Mouse (Mus musculus) Patski (cell line): ENCODE measurements at regions not wholly inside any gene's neighbourhood (a gene's known extent, or its start where the extent isn't known, plus 50 kb on each side); places are given as distances from the start of the nearest gene placed in this dataset.
"Not testable (repeated sequence)": the region's sequence is repeated elsewhere in the genome, so short reads cannot be mapped to it uniquely, and the experiment has no call there.

Source experiments
- ATAC-seq: fragments of 100-300 bp; one replicate; pipeline ENCODE4 v1.8.0; 2021
- CTCF ChIA-PET: fragments of 350-600 bp; sonication (Branson Sonifier 250); formaldehyde crosslinking; loops from one replicate; lab custom pipeline; 2022; ENCODE audit warnings: inconsistent platforms; lab: Charles Lee
- POLR2A ChIA-PET: fragments of 350-600 bp; sonication (Branson Sonifier 250); formaldehyde crosslinking; loops from one replicate; lab custom pipeline; 2022; ENCODE audit warnings: antibody characterized with exemption, inconsistent platforms; lab: Charles Lee
- DNase-seq: peaks from one replicate; pipeline ENCODE4 v3.0.0-alpha.2; 2011; ENCODE audit warnings: low read depth, low spot score
- H3K27me3 ChIP-seq: fragments of 371-371 bp; one replicate; pipeline ENCODE4 v1.5.1; 2021
- CTCF ChIP-seq: fragments of 100-300 bp; IDR thresholded peaks from one replicate; pipeline ENCODE4 v1.5.1; 2021
- in situ Hi-C: fragments of 300-500 bp; cut with MboI; formaldehyde crosslinking; loops from 3 replicates; pipeline ENCODE4 v1.11.1; 2018; ENCODE audit warnings: low pct_unique_long_range_greater_than_20kb, mixed read lengths

- no peak for ATAC-seq
- no peak for TF ChIP-seq CTCF
- peaks cover 4% of the 10 kb centered on the region for H3K27me3 ChIP-seq
- in situ Hi-C loops = no loop called here
- POLR2A ChIA-PET = no interaction called here
- CTCF ChIA-PET = interaction anchor here (1.4 kb wide), 1 partner anchor 13 kb away, joined by 3 read pairs; no protein-coding TSS in a partner anchor
- DNase-seq = no peak
These were observed 89.6 kb upstream of the Dyrk2 start for GRCm38 (mm10) chr10:118959623-118960022.

DNA sequence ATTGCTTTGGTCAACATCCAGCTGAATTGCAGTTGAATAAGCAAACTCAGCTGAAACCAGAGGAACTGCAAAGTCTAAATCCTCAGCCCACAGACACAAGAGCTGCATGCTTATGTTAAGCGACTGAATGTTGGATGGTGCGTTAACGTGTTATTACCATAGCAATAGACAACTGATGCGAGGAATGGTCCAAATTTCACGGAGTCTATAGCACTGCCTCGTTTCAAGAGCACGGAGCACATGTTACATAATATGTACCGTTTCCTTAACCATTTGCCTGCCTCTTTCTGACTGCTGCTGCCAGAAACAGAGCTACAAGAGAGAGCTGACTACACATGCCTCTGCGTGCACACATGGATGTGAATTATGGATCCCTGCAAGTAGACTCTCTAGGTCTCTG is 86.3 kb upstream of the Dyrk2 start:
- ChIA-PET POLR2A (no interaction called here), CTCF (no interaction called here)
- H3K27me3 ChIP-seq = peaks cover 4% of the 10 kb centered on the region
- no peak for TF ChIP-seq CTCF
- DNase-seq (no peak), ATAC-seq (no peak)
- in situ Hi-C loops = no loop called here

- in situ Hi-C loops = no loop called here
- CTCF ChIA-PET = interaction anchor here (1.3 kb wide), 1 partner anchor 18 kb away, joined by 4 read pairs; no protein-coding TSS in a partner anchor
- no peak for ATAC-seq
- H3K27me3 ChIP-seq = peaks cover 4% of the 10 kb centered on the region
- no peak for DNase-seq
- POLR2A ChIA-PET = no interaction called here
- TF ChIP-seq CTCF = no peak
These were observed 83.4 kb upstream of the Dyrk2 start for GRCm38 (mm10) chr10:118953440-118953839.

DNA sequence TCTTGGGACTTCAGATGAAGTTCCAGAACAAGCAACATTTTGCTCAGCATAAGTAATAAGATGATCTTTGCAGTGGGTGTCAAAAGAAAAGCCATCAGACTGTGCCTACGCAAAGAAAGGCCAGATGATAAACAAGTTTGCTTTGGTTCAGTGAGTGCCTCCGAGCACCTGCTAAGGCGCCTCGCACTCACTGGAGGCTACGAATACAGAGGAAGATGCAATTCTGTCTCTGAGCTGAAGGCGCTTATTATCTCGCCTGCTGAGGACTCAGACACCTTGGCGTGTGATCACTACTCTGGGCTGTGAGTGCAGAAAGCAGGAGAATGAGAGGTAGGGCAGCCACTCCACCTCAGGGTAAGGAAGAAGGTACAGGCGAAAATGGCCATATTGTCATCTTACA is 82.7 kb upstream of the Dyrk2 start:
- ATAC-seq (no peak), DNase-seq (no peak)
- in situ Hi-C loops = no loop called here
- ChIA-PET POLR2A (no interaction called here), CTCF (interaction anchor here (1.3 kb wide), 1 partner anchor 18 kb away, joined by 4 read pairs; no protein-coding TSS in a partner anchor)
- TF ChIP-seq CTCF = no peak
- peaks cover 4% of the 10 kb centered on the region for H3K27me3 ChIP-seq

DNA sequence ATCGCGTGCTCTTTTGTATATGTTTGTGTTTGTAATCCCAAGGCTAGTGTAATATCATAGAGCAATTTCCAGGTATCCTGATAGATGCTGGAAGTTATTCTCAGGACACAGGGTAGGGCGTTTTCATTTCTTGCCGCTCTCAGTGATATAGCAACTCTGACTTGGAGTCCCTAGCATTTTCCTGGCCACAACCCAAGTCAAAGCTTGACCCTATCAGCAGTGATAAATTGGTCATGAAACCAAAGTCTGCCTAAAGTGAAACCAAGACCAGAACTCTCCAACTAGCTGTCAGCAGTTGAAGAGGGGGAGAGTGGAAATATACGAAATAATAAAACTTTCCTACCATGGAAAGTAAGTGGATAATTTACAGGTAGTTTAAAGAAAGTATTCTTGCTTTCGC is 77.7 kb upstream of the Dyrk2 start:
- CTCF ChIA-PET = interaction anchor here (2.7 kb wide), 1 partner anchor 13 kb away, joined by 7 read pairs; no protein-coding TSS in a partner anchor
- POLR2A ChIA-PET = no interaction called here
- no peaks in the 10 kb centered on the region for H3K27me3 ChIP-seq
- in situ Hi-C loops = no loop called here
- DNase-seq (no peak), ATAC-seq (no peak)
- TF ChIP-seq CTCF = no peak

- no peak for TF ChIP-seq CTCF
- ATAC-seq (no peak), DNase-seq (no peak)
These were observed 77.1 kb upstream of the Dyrk2 start for GRCm38 (mm10) chr10:118947016-118947674.

GRCm38 (mm10) chr10:118927316-118927715 is 57.3 kb upstream of the Dyrk2 start:
- no peak for TF ChIP-seq CTCF
- ChIA-PET CTCF (no interaction called here), POLR2A (no interaction called here)
- DNase-seq (no peak), ATAC-seq (no peak)
- in situ Hi-C loops = no loop called here
- no peaks in the 10 kb centered on the region for H3K27me3 ChIP-seq

More at GRCm38 (mm10) chr10:118947016-118947674, 77.1 kb upstream of the Dyrk2 start:
- no peaks in the 10 kb centered on the region for H3K27me3 ChIP-seq
- POLR2A ChIA-PET = no interaction called here
- in situ Hi-C loops = no loop called here
- CTCF ChIA-PET = interaction anchor here (2.7 kb wide), 1 partner anchor 12 kb away, joined by 7 read pairs; no protein-coding TSS in a partner anchor

DNA sequence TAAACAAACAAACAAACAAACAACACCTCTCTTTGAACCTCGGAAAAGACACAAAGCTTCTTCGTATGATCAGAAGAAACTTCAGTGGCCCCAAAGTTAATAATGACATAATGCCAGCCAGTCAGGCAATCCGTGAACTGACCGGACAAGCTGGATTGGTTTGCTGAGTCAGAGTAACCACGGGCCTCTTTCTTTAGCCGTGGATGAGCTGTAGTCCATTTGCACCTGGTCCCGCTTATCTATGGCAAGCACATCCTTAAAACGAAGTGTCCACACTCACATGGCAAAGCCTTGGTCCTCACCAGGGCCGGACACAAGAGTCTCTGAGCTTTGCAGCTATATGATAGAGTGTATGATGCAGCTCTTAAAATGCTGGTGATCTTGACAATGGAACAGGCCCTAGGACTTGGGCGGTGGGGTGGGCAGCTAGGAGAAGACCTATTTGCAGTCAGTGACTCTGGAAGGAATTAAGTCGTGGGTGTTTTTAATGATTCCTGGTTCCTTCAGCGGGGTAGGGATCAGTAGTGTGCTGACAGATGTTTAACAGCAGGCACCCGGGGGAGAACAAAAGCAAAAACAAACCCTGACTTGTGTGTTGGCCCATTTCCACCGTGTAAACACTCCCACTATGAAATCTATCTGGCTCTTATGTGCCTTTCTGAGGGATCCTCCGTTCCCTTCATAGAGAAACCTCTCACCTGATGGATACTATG is 53.6 kb upstream of the Dyrk2 start:
- DNase-seq (no peak), ATAC-seq (no peak)
- in situ Hi-C loops = no loop called here
- ChIA-PET POLR2A (no interaction called here), CTCF (interaction anchor here (0.7 to 1.2 kb wide), 3 partner anchors 11 to 37 kb away, joined by 3 read pairs; no protein-coding TSS in a partner anchor)
- no peak for TF ChIP-seq CTCF
- H3K27me3 ChIP-seq = no peaks in the 10 kb centered on the region

DNA sequence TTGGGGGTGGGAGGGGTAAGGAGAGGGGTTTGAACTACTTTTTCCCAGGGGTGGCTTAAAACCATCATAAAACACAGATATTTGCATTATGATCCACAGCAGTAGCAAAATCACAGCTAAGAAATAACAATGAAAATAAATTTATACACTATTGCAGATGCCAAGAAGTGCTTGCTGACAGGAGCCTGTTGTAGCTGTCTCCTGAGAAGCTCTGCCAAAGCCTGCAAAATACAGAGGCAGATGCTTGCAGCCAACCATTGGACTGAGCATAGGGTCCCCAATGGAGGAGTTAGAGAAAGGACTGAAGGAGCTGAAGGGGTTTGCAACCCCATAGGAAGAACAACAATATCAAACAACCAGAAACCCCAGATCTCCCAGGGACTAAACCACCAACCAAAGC is 52.1 kb upstream of the Dyrk2 start:
- CTCF ChIA-PET = interaction anchor here (1.1 kb wide), 1 partner anchor 13 kb away, joined by 3 read pairs; no protein-coding TSS in a partner anchor
- H3K27me3 ChIP-seq, in situ Hi-C loops, ATAC-seq, DNase-seq, POLR2A ChIA-PET: not testable (repeated sequence)
